Mouse (Mus musculus) myocyte (in vitro differentiated cells): Measurements from ENCODE around the gene 4930402H24Rik.

Experiments
- E2F4 ChIP-seq: IDR thresholded peaks from one replicate; pipeline ENCODE4 v1.6.1; 2011; ENCODE audit warnings: mild to moderate bottlenecking, control low read depth, moderate library complexity; ENCODE audit not compliant: insufficient read depth
- MAX ChIP-seq: IDR thresholded peaks from one replicate; pipeline ENCODE4 v1.6.1; 2011; ENCODE audit warnings: low read depth, mild to moderate bottlenecking, control low read depth
- MYOD1 ChIP-seq, 3 experiments: IDR thresholded peaks; one replicate each; pipeline ENCODE4 v1.6.1; 2011; ENCODE audit warnings: control low read depth in 2 of 3, low read depth in 2 of 3, mild to moderate bottlenecking in 2 of 3, moderate library complexity in 1 of 3; ENCODE audit not compliant: insufficient read length in 2 of 3, control insufficient read depth in 1 of 3
- MYOG ChIP-seq, 3 experiments: IDR thresholded peaks; one replicate each; pipeline ENCODE4 v1.6.1; 2011; ENCODE audit warnings: control low read depth in 2 of 3, low read depth in 2 of 3, mild to moderate bottlenecking in 2 of 3; ENCODE audit not compliant: insufficient read length in 2 of 3, control insufficient read depth in 1 of 3, insufficient read depth in 1 of 3
- POLR2A ChIP-seq: IDR thresholded peaks from one replicate; pipeline ENCODE4 v1.6.1; 2011; ENCODE audit warnings: low read depth, mild to moderate bottlenecking, control low read depth, moderate library complexity; ENCODE audit not compliant: insufficient read length
- POLR2AphosphoS2 ChIP-seq: IDR thresholded peaks from one replicate; pipeline ENCODE4 v1.6.1; 2011; ENCODE audit warnings: low read depth, control low read depth; ENCODE audit not compliant: insufficient read length
- SRF ChIP-seq: IDR thresholded peaks from one replicate; pipeline ENCODE4 v1.6.1; 2011; ENCODE audit warnings: low read depth; ENCODE audit not compliant: control insufficient read depth, insufficient read length
- TCF12 ChIP-seq: IDR thresholded peaks from one replicate; pipeline ENCODE4 v1.6.1; 2011; ENCODE audit warnings: mild to moderate bottlenecking, control low read depth; ENCODE audit not compliant: poor library complexity, insufficient read depth, severe bottlenecking
- USF1 ChIP-seq: IDR thresholded peaks from one replicate; pipeline ENCODE4 v1.6.1; 2011; ENCODE audit warnings: low read depth, mild to moderate bottlenecking, control low read depth, moderate library complexity

- TF ChIP-seq MYOD1 (IDR thresholded peaks at IDR 0.05; ENCODE audit: control insufficient read depth in 1 of 3, insufficient read length in 2 of 3, low read depth in 2 of 3) = no peak
- TF ChIP-seq POLR2AphosphoS2 = no peak
- TF ChIP-seq POLR2A = no peak
- no peak for TF ChIP-seq E2F4
- no peak for TF ChIP-seq MAX
- no peak for TF ChIP-seq USF1
- no peak for TF ChIP-seq SRF
- TF ChIP-seq TCF12 = no peak
- TF ChIP-seq MYOG (IDR thresholded peaks at IDR 0.05; ENCODE audit: control insufficient read depth in 1 of 3, insufficient read depth in 1 of 3, insufficient read length in 2 of 3, low read depth in 2 of 3) = no peak
Measured at GRCm38 (mm10) chr2:130813729-130814128, 92.5 kb downstream of the 4930402H24Rik start.
